Mouse (Mus musculus): Measurements from ENCODE around the gene Eef2.

DNA sequence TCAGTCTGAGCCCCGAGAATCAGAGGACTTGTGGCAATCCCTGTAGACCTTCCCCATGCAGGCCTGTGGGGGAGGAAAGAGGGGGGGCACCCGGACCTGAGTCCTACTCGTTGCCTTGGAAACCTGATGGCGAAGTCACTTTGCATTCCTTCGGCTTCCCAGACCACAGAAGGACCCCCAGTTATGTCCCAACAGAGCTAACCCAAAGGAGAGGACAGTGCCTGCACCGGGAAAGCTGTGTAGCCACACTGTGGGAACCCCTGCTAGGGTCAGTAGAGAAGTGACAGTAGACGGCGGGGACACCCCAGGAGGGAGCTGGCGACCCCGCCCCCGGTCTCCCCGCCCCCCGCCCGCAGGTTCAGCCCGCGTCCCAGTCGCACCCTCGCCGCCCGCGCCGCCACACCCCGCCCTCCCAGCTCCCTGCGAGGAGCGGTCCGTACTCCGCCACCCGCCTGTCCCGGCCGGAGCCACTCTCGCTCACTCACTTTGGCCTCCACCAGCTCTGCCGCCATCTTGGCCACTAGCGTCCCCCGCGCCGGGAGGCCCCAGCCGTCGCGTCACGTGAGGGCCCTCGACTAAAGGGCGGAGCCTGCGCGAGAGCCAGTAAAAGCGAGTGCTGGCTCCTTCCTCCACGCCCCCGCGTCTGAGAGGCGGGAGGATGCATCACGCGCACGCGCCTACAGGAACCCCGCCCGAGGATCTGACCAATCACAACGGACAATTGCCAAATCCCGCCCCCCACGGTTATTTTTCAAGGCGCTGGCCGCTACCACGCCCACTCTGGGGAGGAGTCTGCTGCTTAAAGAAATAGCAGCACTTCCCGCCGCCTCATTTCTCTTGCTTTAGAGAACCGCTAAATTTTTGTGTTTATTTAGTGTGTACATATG is 9.0 kb upstream of the Eef2 start, which contains the start of gene Pias4:
- no peak for TF ChIP-seq CTCF (IDR thresholded peaks at IDR 0.05; ENCODE audit: low read depth, low read length)
- TF ChIP-seq POLR2A (IDR thresholded peaks at IDR 0.05; ENCODE audit: borderline replicate concordance, low read depth, low read length): no peak
